In the genomic region with DNA sequence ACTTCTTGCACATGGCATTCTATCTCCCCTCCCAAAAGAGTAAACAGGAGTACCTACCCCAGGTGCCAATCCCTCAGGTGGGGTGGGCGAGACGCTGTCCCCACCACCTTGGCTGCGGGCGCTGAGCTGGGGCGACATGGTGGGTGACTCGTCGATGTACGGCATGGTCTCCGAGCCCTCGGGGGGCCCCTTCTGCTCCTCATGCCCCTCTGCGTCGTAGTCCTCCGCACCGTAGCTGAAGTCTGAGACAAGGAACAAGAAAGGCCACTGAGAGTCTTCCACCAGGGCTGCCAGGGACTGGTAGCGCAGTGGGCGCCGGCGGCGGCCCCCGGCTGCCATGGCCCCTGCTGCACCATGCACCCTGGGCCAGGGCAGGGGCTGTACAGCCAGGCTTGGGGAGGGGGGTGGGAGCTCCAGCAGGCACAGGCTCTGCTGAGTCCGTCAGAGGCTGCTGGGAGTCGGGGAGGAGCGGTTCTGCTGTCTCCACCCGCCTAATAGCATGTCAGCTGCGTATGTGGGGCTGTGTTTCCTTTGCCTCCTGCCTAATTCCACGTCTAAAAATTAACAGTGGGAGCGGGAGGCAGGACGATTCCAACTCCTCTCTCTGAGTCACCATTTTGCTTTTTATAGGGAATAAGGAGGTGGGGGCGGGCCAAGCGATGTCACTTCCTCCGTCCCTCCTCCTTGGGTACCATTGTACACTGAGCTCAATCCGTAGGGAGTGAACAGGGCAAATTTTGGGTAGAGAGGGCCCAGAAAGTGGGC, we compare ENCODE assay signal across 13 mouse cellular contexts.
A peak's percentile ranks its signal among the peaks of the same experiment; 100 is the strongest.
DNase-seq lines count a peak whose midpoint lies in the region; ATAC-seq lines count a peak whose summit lies in the region.
"Had no signal": no experiment of that assay in that cellular context is flagged by ENCODE, and none has a peak within 500 bp of the region (broad histone marks: within the 10 kb centered on the region; RNA-seq: fewer than 3 reads in every experiment).

No protein-coding gene starts in this region.

- ATAC-seq in forebrain, embryonic 12.5 days (ENCODE audit: low FRiP score): no peak
- no peak for ATAC-seq in neural tube, embryonic 14.5 days (ENCODE audit: low read depth)

- no peak overlapping the region for H3K4me2 ChIP-seq in forebrain, embryonic 12.5 days
- no peak overlapping the region for H3K4me2 ChIP-seq in neural tube, embryonic 14.5 days (ENCODE audit: low read depth, low read length)
- H3K4me2 ChIP-seq: heart, embryonic 15.5 days had no signal

- DNase-seq in heart, embryonic 10.5 days (ENCODE audit: low spot score): no peak
- DNase-seq in heart, postnatal 10 days: no peak
- DNase-seq in layer of hippocampus, postnatal 14 days (ENCODE audit: low spot score in 2 of 2): peak; percentile 64
- DNase-seq in urinary bladder, postnatal 36 days (ENCODE audit: low spot score in 2 of 2): no peak
- DNase-seq in thymus, postnatal 10 days (ENCODE audit: low spot score in 2 of 2): no peak
- no peak for DNase-seq in adipocyte (ENCODE audit: low spot score)
- DNase-seq: B cell, adult 2 months; cerebellum, adult 11 months had no signal

- no peak overlapping the region for H3K9ac ChIP-seq in forebrain, embryonic 12.5 days
- no peak overlapping the region for H3K9ac ChIP-seq in neural tube, embryonic 14.5 days (replicated peaks; ENCODE audit: low read depth, low read length)
- H3K9ac ChIP-seq: heart, embryonic 15.5 days had no signal

- H3K4me3 ChIP-seq in heart, embryonic 10.5 days: no peak overlapping the region
- no peak overlapping the region for H3K4me3 ChIP-seq in forebrain, embryonic 12.5 days (replicated peaks)
- no peak overlapping the region for H3K4me3 ChIP-seq in neural tube, embryonic 14.5 days (ENCODE audit: low read depth, low read length)
- H3K4me3 ChIP-seq: erythroblast, embryonic 14.5 days; heart, embryonic 15.5 days had no signal

- peaks cover 43% of the 10 kb centered on the region for H3K4me1 ChIP-seq in heart, embryonic 10.5 days
- H3K4me1 ChIP-seq in forebrain, embryonic 12.5 days: peaks cover 27% of the 10 kb centered on the region
- H3K4me1 ChIP-seq in neural tube, embryonic 14.5 days (ENCODE audit: control insufficient read depth, insufficient read depth, low read length): peaks cover 29% of the 10 kb centered on the region

- intact Hi-C loops in heart, postnatal 10 days (cut with DNase I): no loop called here

- H3K27ac ChIP-seq in heart, embryonic 10.5 days: peak overlapping the region; percentile 47; the same call in 1 of the 2 replicates
- H3K27ac ChIP-seq in forebrain, embryonic 12.5 days: peak overlapping the region; percentile 69
- peak overlapping the region; percentile 75 for H3K27ac ChIP-seq in neural tube, embryonic 14.5 days (ENCODE audit: low read depth, low read length)
- H3K27ac ChIP-seq: heart, embryonic 15.5 days; kidney, postnatal 0 days had no signal

- no peaks in the 10 kb centered on the region for H3K9me3 ChIP-seq in heart, embryonic 10.5 days
- H3K9me3 ChIP-seq in forebrain, embryonic 12.5 days: no peaks in the 10 kb centered on the region
- H3K9me3 ChIP-seq in neural tube, embryonic 14.5 days (ENCODE audit: control insufficient read depth, low read length): no peaks in the 10 kb centered on the region
- H3K9me3 ChIP-seq: heart, embryonic 15.5 days had no signal

- 87% methylated on average over 32 of the region's 32 CpGs for WGBS in heart, embryonic 10.5 days
- WGBS in forebrain, embryonic 12.5 days: 92% methylated on average over 32 of the region's 32 CpGs
- 88% methylated on average over 32 of the region's 32 CpGs for WGBS in neural tube, embryonic 14.5 days

- 0 out of 2 replicates have a peak, but pooled peaks cover 3% of the 10 kb centered on the region for H3K36me3 ChIP-seq in heart, embryonic 10.5 days
- 0 out of 2 replicates have a peak, but pooled peaks cover 2% of the 10 kb centered on the region for H3K36me3 ChIP-seq in forebrain, embryonic 12.5 days (replicated peaks)
- H3K36me3 ChIP-seq in neural tube, embryonic 14.5 days (ENCODE audit: control insufficient read depth, insufficient read depth, low read length): no peaks in the 10 kb centered on the region
- H3K36me3 ChIP-seq: heart, embryonic 15.5 days had no signal

- H3K27me3 ChIP-seq in heart, embryonic 10.5 days (ENCODE audit: insufficient read depth, poor library complexity, severe bottlenecking): no peaks in the 10 kb centered on the region
- no peaks in the 10 kb centered on the region for H3K27me3 ChIP-seq in forebrain, embryonic 12.5 days
- no peaks in the 10 kb centered on the region for H3K27me3 ChIP-seq in neural tube, embryonic 14.5 days (ENCODE audit: control insufficient read depth, insufficient read depth, low read length)
- H3K27me3 ChIP-seq: heart, embryonic 15.5 days had no signal

Comparison
In these comparisons a context has a peak if more than half of its experiments do, and no peak if none do; other contexts are left out.
1. DNase-seq: peak in layer of hippocampus, postnatal 14 days (2 of 2); none in heart, embryonic 10.5 days (single experiment), heart, postnatal 10 days (0 of 2), urinary bladder, postnatal 36 days (0 of 2), thymus, postnatal 10 days (0 of 2) and adipocyte (single experiment).
2. Peak in every context shown above with its lines, with median percentiles within 50 percentile points of each other: H3K27ac ChIP-seq.